Mouse (Mus musculus): ENCODE data around the gene Poll. TPM values are rescaled to one million over a fixed set of nuclear protein-coding genes. Genes with fewer than 3 reads are reported as not detected.
"Not testable (repeated sequence)": the region's sequence is repeated elsewhere in the genome, so short reads cannot be mapped to it uniquely, and the experiment has no call there.

Gene Poll
- total RNA-seq, 2 experiments from 2014 or later: 6.6 to 15.1 TPM

DNA sequence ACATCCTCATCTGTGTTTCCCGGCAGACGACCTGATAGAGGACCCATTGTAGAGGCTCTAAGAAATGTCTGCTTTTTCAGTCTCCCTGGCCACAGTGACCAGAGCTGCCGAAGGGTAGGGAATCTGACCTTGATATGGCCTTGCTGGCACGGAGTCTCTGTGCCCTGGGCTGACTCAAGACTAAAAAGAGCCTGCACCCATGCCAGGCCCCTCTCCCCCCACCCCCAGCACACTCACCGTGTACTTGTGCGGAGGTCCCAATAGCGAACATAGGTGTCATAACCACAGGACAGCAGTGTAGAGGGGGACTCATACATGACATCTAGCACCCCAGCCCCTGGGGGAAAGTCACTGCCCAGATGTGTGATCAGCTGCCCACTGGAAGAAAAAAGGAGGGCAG is 19.1 kb upstream of the Poll start:
- no peak for ATAC-seq (replicated peaks; ENCODE audit: poor library complexity, severe bottlenecking)

DNA sequence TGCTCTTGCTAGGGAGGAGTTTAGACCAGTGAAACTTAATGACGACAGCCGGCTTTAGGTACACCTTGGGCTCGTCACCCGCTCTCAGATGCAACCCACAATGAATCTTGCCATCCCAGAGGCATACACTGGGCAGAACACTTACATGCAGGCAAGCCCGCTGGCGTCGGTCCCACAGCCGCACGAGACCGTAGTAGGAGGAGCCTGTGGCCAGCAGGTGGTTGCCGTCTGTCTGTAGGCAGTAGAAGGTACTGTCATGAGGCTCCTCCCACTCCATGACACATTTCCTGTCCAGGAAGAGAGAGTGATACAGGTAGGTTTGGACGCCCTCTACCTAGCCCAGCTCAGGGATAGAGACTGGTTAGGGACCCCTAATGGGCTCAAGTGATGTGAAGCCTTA is 18.6 kb upstream of the Poll start:
- no peak for ATAC-seq (replicated peaks; ENCODE audit: poor library complexity, severe bottlenecking)

DNA sequence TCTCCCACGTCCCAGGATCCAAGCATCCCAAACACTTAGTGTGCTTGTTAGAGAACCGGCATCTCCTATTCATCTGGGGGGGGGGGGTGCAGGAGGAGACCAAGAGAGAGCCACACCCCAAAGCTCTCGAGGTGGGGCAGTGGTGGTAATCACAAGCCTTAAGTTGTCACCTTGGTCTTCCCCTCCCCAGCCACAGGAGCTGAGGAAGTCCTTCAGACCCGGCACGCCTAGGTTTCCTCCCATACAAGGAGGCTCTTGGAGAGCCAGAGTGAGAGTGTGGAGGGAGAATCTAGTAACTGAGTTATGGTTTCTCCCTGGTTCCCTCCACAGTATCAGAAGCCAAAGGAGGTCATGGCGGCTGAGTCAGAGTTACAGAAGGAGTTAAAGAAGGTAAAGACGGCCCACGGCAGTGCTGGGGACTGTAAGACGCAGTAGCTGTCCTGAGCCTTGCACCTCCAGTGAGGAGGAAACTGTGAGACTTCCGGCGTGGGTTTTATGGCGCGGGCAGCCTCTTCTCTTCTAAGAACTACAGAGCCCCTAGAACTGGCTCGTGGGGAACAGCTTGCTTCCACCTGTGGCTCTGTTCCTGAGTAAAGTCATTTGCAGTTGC is 16.9 kb upstream of the Poll start:
- ATAC-seq (replicated peaks; ENCODE audit: poor library complexity, severe bottlenecking): no peak

DNA sequence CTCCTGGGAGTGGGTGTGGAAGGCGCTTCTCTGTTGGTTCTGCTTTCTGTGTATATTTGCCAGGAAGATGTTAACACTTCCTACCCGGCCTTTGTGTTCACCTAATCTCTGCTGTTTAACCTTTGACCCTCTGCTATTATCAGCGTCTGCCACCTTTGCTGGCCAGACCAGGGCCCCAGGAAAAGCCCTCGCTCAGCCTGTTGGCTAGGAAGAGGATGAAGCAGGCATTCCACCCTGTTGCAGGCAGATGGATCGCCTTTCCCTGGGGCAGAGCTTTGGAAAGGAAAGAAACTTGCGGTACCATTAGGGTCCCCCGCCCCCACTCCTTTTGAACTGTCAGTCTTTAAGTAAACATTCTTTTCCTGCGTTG is 15.3 kb upstream of the Poll start:
- ATAC-seq (replicated peaks; ENCODE audit: poor library complexity, severe bottlenecking): peak; percentile 35

DNA sequence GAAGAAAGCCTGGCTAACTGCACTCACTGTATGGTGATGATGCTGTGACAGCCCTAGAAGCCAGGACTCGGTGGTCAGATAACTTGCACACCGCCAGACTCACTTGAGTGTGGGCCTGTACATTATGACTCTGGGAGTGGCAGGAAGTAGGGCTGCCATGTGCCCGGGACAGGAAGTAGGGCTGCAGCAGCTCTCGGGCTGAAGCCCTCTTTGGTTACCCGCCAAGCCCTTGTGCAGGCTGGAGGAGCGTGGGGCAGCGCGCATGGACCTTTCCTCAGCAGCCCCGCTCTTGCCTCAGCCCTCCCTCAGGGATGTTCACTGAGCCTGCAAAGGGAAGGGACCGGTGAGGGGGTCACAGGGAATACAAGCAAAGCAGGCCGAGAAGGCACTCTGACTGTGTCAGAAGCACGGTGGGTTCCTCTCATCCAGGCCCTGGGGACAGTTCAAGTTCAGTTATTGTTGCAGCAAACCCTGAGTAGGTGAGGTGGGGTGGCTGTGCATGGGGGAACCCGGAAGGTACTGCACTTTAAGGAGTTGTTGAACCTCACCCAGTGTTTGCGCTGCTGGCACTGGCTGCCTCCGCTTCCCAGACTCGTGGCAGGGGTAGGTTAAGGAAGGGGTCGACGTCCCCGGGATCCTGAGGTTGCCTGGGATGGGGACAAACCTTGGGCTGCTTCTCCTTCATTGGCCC is 14.8 kb upstream of the Poll start:
- ATAC-seq (replicated peaks; ENCODE audit: poor library complexity, severe bottlenecking): peak; percentile 50

DNA sequence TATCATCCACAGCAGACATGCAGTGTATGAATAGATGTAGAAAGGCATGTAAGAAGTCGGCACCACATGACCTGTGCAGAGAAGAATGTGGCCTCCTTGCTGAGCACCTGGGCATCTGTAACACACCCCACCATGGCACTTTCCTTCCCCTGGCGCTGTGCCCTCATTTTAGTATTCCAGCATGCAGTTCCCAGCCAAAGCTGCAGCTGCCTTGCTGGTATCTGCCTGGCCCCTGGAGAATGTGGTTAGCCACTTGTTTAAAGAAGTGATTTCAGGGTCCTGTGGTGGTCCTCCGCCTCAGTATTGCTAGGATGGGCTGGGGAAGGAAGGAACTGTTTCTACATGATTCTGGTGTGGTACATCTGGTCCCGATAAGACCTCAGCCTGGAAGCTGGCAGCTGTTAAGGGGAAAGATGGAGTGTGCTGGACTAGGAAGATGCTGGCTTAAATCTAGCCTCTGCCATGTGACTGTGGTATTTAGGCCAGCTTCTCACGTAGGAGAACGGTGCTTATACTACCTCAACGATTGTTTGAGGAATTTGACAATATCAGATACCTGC is 14.1 kb upstream of the Poll start:
- 0 out of 2 replicates have a peak, but pooled peaks have one; percentile 16 for ATAC-seq (replicated peaks; ENCODE audit: poor library complexity, severe bottlenecking)

DNA sequence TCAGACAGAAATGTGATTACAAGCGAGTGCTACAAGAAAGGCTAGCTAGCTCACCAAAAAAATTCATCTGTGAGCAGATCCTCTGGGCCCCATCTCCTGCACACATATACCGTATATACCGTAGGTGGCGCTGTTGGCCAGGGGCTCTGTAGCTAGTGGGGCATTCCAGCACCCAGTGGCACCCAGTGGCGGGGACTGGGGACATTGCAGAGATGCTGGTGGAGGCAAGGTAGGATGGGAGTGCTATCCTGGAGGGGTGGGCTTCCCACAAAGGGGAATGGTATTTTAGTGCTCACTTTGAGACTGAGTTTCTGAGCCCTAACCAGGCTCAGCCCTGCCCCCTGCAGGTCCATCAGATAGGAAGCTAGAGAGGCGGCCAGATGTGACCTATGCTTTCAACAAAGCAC is 13.5 kb upstream of the Poll start:
- peak; percentile 73 for ATAC-seq (replicated peaks; ENCODE audit: poor library complexity, severe bottlenecking)

DNA sequence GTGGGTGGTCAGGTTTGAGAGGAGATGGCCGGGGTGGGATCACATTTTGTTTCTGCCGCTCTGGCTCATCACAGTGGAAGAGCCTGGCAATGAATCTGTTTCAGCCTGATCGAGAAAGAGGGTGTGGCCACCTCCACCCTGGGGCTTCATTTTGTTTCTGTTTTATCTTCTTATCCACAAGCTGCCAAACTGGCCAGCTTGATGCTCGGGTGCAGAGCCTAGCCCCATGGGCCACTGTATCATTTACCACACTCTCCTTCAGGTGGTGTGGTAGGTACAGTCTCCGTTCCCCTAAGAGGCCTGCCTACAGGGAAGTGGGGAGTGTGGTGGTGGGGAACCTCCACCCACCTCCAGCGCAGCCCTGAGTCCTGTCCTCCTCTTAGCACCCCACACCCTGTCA is 12.7 kb upstream of the Poll start:
- ATAC-seq (replicated peaks; ENCODE audit: poor library complexity, severe bottlenecking): no peak

DNA sequence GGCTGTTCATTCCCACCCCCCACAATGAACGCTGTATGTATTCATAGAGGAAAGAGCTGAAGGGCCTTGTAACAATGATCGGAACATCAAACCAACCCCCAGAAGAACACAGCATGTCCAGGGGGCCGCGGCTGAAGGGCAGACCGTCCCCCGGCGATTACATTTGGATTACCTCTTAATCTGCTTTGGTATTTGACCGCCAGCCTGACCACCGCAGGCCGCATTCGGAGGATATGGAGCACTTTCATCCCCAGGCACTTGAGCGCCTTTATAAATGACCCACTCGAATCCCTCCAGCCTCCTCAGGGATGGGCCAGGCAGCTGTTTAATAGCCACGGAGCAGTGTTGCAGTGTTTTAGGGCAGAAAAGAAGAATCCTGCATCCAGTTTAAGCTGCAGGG is 7.0 kb upstream of the Poll start:
- no peak for ATAC-seq (replicated peaks; ENCODE audit: poor library complexity, severe bottlenecking)

DNA sequence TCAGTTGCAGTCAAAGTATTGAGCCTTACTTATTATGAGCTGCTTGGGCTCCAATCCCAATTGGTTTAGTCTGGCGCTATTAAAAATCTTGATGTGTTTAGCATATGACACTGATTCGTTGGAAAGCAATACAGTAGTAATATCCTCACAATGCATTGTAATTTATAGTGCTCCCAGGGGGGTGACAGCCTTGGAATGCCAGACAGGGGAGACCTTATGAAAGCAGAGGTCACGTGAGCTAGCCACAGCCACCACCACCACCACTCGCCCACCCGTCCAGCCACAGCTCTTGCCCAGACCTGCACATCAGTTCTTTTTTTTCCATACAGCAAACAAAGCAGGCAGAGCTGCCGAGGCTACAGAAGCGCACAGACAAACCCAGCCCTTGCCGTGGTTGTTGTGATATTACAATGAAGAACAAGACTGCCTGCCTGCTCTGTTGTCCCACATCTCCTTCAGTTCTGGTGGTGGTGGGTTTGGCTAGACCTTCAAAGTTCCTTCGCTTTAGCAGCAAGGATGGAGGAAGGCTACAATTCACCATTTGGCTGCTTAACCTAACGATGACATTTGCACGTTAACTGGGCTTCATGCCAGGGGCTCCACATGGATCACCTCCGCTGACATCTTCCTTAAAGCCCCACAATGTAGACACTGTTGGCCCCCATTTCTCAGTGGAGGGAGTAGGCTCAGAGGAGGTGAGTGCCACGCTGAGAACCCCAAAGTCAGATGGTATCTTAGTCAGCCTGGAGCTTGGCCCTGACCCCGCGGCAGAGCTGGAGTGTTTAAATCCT is 5.8 kb upstream of the Poll start:
- ATAC-seq (replicated peaks; ENCODE audit: poor library complexity, severe bottlenecking): no peak

DNA sequence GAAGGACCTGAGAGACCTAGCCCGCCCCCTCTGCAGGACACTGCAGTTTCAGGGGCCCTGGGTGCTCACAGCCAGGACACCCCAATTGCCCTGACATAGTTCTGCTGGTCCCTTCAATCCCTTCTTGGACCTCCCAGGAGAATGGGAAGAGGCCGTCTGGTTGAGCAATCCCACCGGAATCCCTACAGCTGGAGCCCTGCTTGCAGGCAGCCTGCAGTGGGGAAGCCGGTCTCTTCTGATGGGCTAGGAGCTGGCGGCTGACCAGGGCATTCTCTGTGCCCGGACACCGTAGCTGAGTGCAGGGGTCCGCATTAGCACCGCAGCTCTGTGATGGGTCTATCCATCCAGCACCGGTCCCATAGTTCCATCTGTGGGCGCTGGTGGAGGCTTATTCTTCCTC is 6.2 kb downstream of the Poll start:
- no peak for ATAC-seq (replicated peaks; ENCODE audit: poor library complexity, severe bottlenecking)

DNA sequence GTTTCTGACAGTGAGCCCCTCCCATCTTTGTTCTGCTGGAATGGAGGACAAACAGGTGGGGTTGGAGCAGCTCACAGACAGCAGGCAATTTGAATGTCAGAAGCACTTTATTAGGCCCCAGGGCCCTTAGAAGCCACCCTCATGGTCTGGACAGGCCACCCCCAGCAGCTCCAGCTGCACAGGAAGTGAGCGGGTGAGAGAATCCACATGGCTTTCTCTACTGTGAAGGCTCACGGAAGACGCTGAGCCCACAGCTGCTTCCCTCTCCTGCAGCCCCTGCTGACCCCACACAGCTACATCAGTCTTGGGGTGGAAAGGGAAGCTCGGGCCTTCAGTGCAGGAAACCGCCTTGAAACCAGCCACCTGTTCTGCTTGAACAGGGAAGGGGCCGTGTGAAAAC is 8.1 kb downstream of the Poll start:
- peak; percentile 84 for ATAC-seq (replicated peaks; ENCODE audit: poor library complexity, severe bottlenecking)

DNA sequence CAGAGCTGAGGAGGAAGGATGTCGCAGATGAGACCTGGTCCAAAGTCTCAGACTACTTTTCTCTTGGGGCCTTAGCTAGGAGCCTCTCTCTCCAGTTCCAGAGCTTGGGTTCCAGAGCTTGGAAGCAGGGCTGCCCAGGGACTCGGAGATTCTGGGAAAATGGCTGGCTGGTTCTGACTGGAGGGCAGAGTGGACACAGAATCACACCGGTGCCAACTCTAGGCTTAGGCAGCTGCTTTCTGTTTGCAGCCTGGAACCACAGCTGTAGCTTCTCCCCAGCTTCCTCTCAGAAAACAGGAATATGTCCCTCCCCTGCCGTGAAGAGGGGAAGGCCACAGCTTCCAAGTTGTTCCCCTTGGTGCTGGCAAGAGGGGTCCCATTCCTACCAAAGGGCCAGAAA is 10.4 kb downstream of the Poll start:
- no peak for ATAC-seq (replicated peaks; ENCODE audit: poor library complexity, severe bottlenecking)

DNA sequence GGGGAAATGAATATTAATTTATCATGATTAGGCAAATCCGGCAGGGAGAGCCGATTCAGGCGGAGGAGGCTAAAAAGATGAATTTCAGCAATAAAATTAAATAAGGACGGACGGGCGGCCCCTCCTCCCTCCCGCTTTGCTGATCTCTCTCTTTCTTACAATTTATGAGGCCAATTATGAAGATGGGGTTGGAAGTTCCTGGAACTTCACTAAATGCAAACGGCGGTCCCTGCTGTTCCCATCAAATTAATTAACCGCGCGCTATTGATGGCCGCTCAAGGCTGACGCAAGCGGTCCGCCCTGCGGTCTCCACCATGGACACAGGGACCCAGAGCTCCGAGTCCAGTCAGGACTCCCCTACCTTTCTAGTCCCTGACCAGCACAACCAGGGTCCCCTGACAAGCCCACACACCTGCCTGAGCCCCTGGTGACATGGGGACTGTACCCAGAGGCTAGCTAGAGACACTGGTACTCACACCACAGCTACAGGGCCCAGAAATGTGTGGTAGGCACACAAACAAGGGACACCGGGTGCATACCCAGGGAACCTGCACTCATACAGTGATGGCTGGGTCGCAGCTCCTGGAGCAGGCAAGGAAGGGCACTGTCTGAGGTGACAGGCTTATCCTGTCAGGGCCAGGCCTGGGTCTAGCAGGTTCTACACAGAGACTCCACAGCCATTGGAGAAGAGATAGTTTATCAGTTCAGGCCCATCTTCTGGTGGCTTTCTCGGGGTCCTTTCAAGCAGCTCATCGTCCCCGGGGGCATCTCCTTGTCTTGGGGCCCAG is 11.0 kb downstream of the Poll start:
- ATAC-seq (replicated peaks; ENCODE audit: poor library complexity, severe bottlenecking): no peak

DNA sequence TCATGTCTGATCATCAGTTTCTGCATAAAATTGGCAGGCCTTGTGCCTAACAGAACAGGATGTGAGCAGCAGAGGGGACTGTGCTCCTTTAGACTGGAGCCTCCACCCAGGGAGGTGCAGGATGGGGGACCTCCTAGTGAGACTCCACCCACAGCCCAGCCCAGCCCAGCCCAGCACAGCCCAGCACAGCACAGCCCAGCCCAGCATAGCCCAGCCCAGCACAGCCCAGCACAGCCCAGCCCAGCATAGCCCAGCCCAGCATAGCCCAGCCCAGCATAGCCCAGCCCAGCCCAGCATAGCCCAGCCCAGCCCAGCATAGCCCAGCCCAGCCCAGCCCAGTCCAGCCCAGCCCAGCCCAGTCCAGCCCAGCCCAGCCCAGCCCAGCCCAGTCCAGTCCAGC is 12.1 kb downstream of the Poll start:
- ATAC-seq (replicated peaks; ENCODE audit: poor library complexity, severe bottlenecking): not testable (repeated sequence)

DNA sequence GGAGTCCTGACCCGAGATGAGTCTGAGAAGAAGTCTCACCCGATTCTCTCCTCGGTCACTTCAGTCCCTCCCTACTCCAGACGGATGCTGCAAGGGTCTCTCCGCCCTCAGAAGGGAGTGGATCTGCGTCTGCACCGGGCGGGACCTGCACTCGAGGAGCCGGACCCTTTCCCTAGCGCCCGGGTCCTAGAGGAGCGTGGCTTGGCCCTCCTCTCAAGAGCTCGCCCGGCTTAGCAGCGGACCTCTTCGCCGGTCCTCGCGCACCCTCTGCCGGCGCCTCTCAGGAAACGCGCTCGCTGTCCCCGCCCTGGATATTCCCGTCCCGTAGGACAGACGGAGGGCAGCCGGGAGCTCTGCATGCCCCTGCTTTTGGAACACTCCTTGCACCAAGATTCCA is 15.4 kb downstream of the Poll start:
- ATAC-seq (replicated peaks; ENCODE audit: poor library complexity, severe bottlenecking): peak; percentile 73

DNA sequence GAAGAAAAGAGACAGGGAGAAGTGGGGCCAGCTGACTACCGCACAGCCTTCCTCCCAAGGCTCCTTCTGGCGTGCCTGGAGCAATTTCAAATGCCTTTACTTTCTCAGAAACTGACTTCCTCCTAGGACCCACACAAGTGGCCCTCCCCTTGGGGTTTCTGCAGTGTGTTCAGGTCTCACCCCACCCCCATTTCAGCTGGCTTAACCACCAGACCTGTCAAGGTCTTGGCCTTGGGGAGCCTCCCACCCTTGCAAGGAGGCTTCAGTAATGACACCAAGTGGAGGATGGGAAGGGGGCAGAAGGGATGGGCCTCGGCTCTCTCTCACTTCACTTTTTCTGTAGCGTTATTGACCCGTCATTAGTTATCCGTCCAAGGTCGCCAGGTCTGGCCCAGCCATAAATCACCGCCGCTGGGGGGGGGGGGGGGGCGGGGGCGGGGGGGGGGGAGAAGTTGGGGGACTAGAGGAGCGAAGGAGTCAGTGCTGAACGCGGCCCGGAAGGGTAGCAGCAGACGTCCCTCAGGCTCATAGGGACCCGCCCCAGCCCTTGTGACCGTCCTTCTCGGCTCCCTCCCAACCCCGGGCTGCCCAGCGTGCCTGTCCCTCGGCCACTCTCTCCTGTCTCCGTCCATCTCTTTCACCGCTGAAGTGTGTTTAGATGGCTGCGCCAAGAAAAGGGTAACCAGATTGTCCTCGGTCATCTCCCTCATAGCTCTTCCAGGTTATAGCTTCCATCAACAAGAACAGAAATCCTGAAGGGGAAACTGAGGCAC is 16.0 kb downstream of the Poll start:
- ATAC-seq (replicated peaks; ENCODE audit: poor library complexity, severe bottlenecking): peak; percentile 71

DNA sequence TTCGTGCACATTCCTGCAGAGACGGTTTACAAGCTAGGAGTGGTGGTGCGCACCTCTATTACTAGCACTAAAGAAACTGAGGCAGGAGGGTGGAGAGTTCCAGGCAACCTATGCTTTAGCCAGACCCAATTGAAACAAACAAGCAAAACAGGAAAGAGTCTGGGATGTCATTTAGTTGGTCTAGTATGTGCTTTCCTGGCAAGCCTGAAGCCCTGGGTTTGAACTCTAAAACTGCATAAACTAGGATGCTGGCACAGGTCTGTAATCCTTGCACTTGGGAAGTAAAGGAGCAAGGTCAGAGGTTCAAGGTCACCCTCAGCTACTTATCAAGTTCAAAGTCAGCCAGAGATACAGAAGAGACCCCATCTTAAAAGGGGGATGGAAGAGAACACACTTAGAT is 18.3 kb downstream of the Poll start:
- no peak for ATAC-seq (replicated peaks; ENCODE audit: poor library complexity, severe bottlenecking)

DNA sequence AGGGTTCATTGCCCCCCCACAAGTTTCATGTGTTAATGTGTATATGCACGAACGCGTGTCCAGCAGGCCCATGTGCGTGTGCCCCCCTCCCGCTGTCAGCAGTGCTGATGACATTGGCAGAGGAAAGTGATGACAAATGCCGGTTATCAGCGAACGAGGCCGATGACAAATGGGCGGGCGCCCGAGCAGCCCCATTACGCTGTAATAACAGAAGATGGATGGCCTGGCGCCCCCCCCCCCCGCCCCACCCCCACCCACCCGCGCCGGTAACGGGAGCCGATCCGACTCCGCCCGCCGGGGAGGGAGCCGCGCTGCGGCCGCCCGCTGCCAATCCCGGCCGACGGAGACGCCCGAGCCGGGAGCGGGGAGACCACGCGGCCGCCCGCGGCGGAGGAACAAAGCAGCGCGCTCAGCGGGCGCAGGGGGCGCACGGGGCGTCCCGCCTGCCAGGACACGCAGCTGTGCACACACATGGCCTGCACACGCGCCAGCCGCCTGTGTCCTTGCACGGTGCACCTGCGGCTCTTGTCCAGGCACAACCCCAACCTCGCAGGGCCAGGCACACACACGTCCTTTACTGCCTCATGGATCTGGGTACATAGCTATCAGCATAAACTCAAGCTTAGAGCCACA is 18.8 kb downstream of the Poll start:
- peak; percentile 41 for ATAC-seq (replicated peaks; ENCODE audit: poor library complexity, severe bottlenecking)
